Mouse (Mus musculus) bone marrow macrophage, adult 2 months (primary cell): ENCODE results near the gene Glce. TPM values are rescaled to one million over a fixed set of nuclear protein-coding genes. Genes with fewer than 3 reads are reported as not detected.
A peak's percentile ranks its signal among the peaks of the same experiment; 100 is the strongest.

Experiments used
- H3K27ac ChIP-seq: 2 replicates; pipeline ENCODE4 v1.5.1; 2012; ENCODE audit warnings: low read depth, low read length; ENCODE audit not compliant: insufficient read depth
- H3K4me1 ChIP-seq: 2 replicates; pipeline ENCODE4 v1.6.1; 2012; ENCODE audit warnings: low read length; ENCODE audit not compliant: control insufficient read depth, insufficient read depth
- H3K4me3 ChIP-seq: 2 replicates; pipeline ENCODE4 v1.5.1; 2012; ENCODE audit warnings: mild to moderate bottlenecking, low read length, moderate library complexity; ENCODE audit not compliant: insufficient read depth
- CTCF ChIP-seq: IDR thresholded peaks from 2 replicates; pipeline ENCODE4 v1.5.1; 2012; ENCODE audit warnings: low read depth, mild to moderate bottlenecking, low read length, moderate library complexity
- POLR2A ChIP-seq: IDR thresholded peaks from 2 replicates; pipeline ENCODE4 v1.6.1; 2012; ENCODE audit warnings: mild to moderate bottlenecking, low read depth, low read length, borderline replicate concordance
- polyA plus RNA-seq: library from polyadenylated mRNA; stranded (reverse); fragments of >200 nt; gene quantifications from 2 replicates; pipeline ENCODE4 v1.2.4, GENCODE M21; 2012; ENCODE audit not compliant: missing spikeins, insufficient read depth, insufficient read length

Glce gene
- polyA plus RNA-seq, 1 experiment = 9.8 TPM

DNA sequence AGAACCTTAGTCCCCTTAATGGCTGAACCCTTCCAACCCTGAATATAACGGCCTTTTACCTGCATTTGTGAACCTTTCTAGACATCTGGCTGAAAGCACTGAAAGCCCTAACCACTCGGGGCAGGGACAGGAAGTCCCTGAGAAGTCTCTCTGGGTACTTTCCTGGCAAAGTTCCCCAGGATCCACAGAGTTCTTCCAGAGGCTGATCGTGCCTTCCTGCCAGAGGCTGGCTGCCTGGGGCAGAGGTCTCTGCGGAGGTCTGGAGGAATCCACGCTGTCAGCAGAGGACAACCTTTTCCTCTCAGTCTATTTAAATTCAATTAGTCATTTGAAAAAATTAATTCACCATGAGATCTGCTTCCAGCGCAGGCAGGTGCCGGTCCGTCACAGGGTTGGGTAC lies 73.3 kb downstream of the Glce start:
- H3K4me3 ChIP-seq = no peak overlapping the region
- TF ChIP-seq POLR2A (no peak), CTCF (no peak)
- H3K4me1 ChIP-seq = no peaks in the 10 kb centered on the region
- no peak overlapping the region for H3K27ac ChIP-seq

DNA sequence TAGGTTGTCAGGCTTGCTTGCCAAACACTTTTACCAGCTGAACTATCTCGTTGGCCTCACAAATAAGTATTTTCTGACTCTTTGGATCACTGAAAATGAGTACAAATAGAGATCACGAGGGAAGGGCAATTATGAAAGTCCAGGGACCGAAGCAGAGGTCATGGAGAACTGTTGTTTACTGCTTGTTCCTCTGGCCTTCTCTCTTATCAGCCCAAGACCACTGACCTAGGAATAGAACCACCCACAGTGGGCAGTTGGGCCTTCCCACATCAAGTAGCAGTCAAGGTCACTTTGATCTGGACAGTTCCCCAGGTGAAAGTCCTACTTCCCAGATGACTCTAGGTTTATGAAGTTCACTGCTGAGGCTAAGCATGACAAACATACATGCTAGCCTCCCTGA lies 80.3 kb downstream of the Glce start:
- Histone ChIP-seq H3K27ac (no peak overlapping the region), H3K4me1 (no peaks in the 10 kb centered on the region), H3K4me3 (no peak overlapping the region)
- TF ChIP-seq POLR2A (no peak), CTCF (no peak)

DNA sequence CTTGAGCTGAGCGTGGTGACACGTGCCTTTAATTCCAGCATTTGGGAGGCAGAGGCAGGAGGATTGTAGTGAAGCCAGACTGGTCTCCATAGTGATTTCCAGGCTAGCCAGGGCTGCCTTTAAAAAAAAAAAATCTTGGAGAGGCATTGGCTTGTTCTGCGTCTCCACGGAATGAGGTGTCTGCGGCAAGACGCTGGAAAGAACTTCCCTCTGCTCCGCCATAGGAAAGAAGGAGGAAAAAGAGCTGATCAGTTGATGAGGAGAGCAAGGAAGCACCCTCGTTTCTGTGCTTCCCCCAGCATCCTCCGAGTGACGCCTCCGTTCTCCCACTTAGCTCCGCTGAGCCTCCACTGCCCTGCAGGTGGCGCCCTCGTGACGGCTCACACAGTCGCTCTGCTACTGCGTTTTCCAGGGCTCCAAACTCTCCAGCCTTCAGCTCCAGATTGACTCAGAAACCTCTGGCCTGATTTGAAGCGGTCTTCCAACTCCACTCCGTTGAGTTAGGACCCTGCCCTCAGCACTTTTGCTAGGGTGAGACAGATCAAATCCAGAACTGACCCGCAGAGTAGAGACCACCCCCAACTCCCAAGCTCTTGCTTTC lies 82.3 kb downstream of the Glce start:
- Histone ChIP-seq H3K27ac (no peak overlapping the region), H3K4me3 (no peak overlapping the region), H3K4me1 (no peaks in the 10 kb centered on the region)
- no peak for TF ChIP-seq POLR2A
- TF ChIP-seq CTCF = peak; percentile 82

DNA sequence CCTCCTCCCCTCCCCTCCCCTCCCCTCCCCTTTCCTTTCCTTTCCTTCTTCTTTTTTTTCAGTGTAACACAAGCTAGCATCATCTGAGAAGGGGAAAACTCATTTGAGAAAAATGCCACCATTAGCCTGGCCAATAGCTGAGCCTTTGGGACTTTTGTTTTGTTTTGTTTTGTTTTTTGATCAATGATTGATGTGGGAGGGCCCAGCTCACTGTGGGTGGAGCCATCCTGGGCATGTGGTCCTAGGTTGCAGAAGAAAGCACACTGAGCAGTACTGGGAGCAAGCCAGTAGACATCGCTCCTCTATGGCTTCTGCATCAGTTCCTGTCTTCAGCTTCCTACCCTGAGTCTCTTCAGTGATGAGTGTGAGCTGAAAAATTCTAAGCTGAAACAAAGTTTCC lies 86.6 kb downstream of the Glce start:
- Histone ChIP-seq H3K4me3 (no peak overlapping the region), H3K27ac (no peak overlapping the region), H3K4me1 (no peaks in the 10 kb centered on the region)
- no peak for TF ChIP-seq POLR2A
- no peak for TF ChIP-seq CTCF

DNA sequence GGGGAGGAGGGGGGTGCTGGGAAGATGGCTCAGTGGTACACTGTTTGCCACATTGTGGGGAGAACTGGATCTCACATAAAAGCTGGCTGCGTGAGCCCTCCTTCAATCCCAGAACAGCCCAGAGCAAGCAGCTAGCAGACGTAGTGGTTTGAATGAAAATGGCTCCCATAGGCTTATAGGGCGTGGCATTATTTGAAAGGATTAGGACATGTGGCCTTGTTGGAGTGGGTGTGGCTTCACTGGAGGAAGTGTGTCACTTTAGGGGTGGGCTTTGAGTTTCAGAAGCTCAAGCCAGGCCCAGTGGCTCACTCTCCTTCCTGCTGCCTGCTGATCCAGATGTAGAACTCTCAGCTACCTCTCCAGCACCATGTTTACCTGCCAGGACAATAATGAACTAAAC lies 90.2 kb downstream of the Glce start:
- H3K4me3 ChIP-seq = no peak overlapping the region
- TF ChIP-seq POLR2A (no peak), CTCF (no peak)

DNA sequence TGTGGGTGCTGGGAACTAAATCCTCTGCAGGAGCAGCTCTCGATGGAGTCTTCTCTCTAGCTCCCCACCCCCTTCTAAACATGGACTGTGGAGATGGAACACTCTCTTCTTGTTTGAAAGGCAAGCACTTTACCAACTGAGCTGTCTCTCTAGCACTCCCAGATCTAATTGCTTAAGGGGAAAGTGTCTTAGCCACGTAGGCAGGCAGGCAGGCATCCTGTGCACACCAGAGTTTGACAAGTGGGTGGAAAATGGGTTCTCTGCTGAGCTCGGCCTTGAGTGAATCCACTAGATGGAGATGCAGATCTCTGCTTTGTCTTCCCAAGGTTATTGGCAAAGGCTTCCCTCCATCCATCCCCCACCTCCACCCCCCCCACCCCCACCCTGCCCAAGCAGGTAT lies 94.4 kb downstream of the Glce start:
- Histone ChIP-seq H3K27ac (no peak overlapping the region), H3K4me1 (peaks cover 4% of the 10 kb centered on the region; the same call in 1 of the 2 replicates), H3K4me3 (no peak overlapping the region)
- TF ChIP-seq CTCF = no peak
- no peak for TF ChIP-seq POLR2A

More for the DNA sequence above, 90.2 kb downstream of the Glce start:
- Histone ChIP-seq H3K4me1 (no peaks in the 10 kb centered on the region), H3K27ac (no peak overlapping the region)

DNA sequence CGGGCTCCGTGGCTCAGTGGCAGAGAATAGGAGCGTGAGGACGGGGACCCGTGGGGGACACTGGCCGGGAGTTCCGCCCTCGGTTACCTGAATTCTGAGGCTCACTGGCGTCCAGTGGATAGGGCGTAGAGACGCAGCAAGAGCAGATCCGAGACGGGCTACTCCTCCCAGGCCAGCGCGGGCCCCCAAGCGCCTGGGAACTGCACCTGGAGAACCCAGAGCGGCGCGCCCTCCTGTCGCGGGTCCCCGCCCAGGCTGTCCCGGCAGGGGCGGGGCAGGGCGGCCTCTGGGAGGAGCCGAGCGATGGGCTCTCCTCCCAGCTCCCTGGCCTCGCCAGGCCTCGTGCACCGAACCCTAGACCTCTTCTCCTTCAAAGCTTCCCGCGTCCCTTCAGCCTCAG lies 95.9 kb downstream of the Glce start, which contains the start of gene Paqr5:
Paqr5 (minus strand) TSS at position 257 of the 400 bp plus-strand sequence.
- Histone ChIP-seq H3K27ac (no peak within 1 kb of the TSS), H3K4me3 (peak within 1 kb of the TSS; percentile 47), H3K4me1 (peaks cover 4% of the 10 kb centered on the region; the same call in 1 of the 2 replicates)
- TF ChIP-seq CTCF (no peak), POLR2A (no peak)

DNA sequence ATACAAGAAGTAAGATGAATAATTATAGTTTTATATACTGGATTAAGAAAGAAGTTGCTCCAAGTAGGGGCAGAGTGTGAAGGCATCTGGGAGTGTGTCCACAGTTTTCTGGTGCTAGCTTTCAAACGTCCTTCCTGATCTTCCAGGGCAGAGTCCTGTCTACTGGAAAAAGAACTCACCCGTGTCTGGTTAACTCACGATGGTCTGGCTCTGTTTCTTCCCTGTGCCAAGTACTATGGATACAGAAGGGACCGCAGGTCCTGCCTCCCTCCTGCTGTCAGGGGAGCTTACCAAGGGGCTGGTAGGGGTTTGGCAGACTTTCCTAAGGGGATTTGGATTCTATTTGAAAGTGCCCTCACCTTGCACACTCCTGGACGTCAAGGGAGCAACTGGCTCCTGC lies 97.4 kb downstream of the Glce start:
- TF ChIP-seq POLR2A (no peak), CTCF (no peak)
- H3K4me1 ChIP-seq = peaks cover 4% of the 10 kb centered on the region; the same call in 1 of the 2 replicates
- no peak overlapping the region for H3K4me3 ChIP-seq
- no peak overlapping the region for H3K27ac ChIP-seq

DNA sequence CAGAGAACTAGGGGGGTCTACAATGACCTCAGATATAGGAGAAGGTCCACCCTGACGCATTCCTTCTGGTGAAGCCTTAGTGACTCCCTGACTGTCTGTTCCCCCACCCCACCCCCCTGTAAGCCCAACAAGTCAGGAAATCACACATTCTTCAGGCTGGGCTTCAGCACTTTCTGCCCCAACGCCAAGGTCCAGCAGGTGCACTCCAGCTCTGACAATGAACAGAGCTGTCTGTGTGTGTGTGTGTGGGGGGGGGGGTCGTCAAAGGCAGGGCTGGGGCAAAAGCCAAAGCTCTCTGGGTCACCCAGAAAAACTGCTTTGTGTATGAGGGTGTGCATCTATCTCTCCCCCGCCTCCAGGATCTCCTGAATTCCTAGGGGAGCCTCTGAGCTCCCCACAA lies 98.6 kb downstream of the Glce start:
- Histone ChIP-seq H3K4me1 (peaks cover 4% of the 10 kb centered on the region; the same call in 1 of the 2 replicates), H3K4me3 (no peak overlapping the region), H3K27ac (no peak overlapping the region)
- no peak for TF ChIP-seq POLR2A
- no peak for TF ChIP-seq CTCF

DNA sequence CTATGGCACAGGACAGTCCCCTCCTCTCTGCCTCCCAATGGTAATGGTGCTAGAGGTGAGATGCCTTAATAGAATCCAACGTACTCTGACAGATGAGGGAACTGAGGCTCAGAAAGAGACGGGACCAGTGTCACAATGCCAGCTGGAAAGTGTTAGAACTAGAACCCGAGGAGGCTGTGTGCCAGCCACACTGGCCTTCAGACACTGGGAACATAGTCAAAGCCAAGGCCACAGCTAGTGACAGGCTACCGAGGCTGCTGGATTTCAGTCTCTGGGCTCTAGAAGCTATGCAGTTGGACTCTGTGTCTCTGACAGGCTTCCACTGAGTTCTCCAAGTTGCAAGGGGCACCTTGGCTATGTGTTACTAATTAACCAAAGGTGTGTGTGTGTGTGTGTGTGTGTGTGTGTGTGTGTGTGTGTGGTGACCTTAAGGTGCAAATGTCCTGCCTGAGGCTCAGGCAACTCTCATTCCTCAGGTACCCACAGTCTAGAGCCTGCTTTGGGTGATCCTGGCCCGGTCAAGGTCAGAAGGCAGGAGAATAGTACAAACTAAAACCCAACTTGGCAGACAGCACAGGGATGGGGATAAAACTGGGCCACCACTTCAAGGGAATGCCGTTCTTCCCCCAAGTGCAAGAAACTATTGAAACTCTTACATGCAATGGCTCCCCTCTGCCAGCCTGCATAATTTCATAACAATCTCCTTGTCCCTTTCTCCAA lies 99.3 kb downstream of the Glce start:
- Histone ChIP-seq H3K27ac (no peak overlapping the region), H3K4me1 (peaks cover 4% of the 10 kb centered on the region; the same call in 1 of the 2 replicates), H3K4me3 (no peak overlapping the region)
- TF ChIP-seq CTCF = no peak
- TF ChIP-seq POLR2A = no peak
